Mouse (Mus musculus) hindbrain, embryonic 12.5 days (tissue): ENCODE measurements around the gene Unc80. TPM values are rescaled to one million over a fixed set of nuclear protein-coding genes. Genes with fewer than 3 reads are reported as not detected.

Source experiments
- ATAC-seq: fragments of 200-750 bp; cut with Nextera tagmentation; 2 replicates; pipeline ENCODE4 v1.8.0; 2017; ENCODE audit warnings: moderate TSS enrichment; ENCODE audit not compliant: low FRiP score
- H3K27ac ChIP-seq: fragments of 300-500 bp; sonication (generic); 2 replicates; pipeline ENCODE4 v1.5.1; 2016; ENCODE audit warnings: mild to moderate bottlenecking
- H3K27me3 ChIP-seq: fragments of 300-500 bp; sonication (generic); 2 replicates; pipeline ENCODE4 v1.6.1; 2016; ENCODE audit warnings: mild to moderate bottlenecking
- H3K36me3 ChIP-seq: fragments of 300-500 bp; sonication (generic); 2 replicates; pipeline ENCODE4 v1.6.1; 2016; ENCODE audit warnings: mild to moderate bottlenecking
- H3K4me1 ChIP-seq: fragments of 300-500 bp; sonication (generic); 2 replicates; pipeline ENCODE4 v1.6.1; 2016
- H3K4me2 ChIP-seq: fragments of 300-500 bp; sonication (generic); replicated peaks from 2 replicates; pipeline ENCODE4 v1.6.1; 2016; ENCODE audit warnings: mild to moderate bottlenecking
- H3K4me3 ChIP-seq: fragments of 300-500 bp; sonication (generic); 2 replicates; pipeline ENCODE4 v1.5.1; 2016; ENCODE audit warnings: mild to moderate bottlenecking
- H3K9ac ChIP-seq: fragments of 300-500 bp; sonication (generic); 2 replicates; pipeline ENCODE4 v1.6.1; 2016; ENCODE audit warnings: mild to moderate bottlenecking, moderate library complexity
- H3K9me3 ChIP-seq: fragments of 300-500 bp; sonication (generic); replicated peaks from 2 replicates; pipeline ENCODE4 v1.6.1; 2016; ENCODE audit warnings: mild to moderate bottlenecking
- WGBS: fragments of 180-500 bp; shearing (Covaris S2); methylation state at CpG from one replicate; pipeline ENCODE4 v1.1.7; 2016; 5-methylcytosine and 5-hydroxymethylcytosine counted together
- polyA plus RNA-seq: library from polyadenylated mRNA; unstranded; fragments of >200 nt; fragmentation: Nextera tagmentation; extraction: Ambion mirVana; gene quantifications from 2 replicates; pipeline ENCODE4 v1.2.1, GENCODE M21; 2016

The Unc80 gene
- polyA plus RNA-seq, 1 experiment from 2014 or later: 1.5 TPM

DNA sequence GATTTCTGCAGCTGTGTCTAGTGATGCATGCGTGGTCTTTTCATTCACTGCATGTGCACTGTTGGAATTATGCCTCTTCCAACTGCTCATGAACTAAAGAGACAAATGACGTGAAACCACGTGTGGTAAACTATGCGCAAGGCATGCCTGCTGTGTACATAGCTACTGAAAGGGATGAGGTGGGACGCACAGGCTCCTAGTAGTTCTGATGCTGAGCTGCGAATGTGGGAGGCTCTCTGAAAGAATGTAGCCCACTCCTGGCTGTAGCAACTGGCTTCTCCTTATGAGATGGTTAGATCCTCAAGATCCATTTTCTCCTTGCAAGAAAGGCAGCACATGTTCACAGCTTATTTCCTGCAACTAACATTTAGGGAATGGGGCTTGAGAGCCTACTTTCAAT, 24.9 kb downstream of the Unc80 start:
- H3K27ac ChIP-seq: no peak overlapping the region
- no peaks in the 10 kb centered on the region for H3K27me3 ChIP-seq
- no peak overlapping the region for H3K9ac ChIP-seq
- no peak overlapping the region for H3K4me3 ChIP-seq
- no peak overlapping the region for H3K4me2 ChIP-seq
- H3K9me3 ChIP-seq: no peaks in the 10 kb centered on the region
- no peaks in the 10 kb centered on the region for H3K4me1 ChIP-seq
- ATAC-seq: no peak
- H3K36me3 ChIP-seq: no peaks in the 10 kb centered on the region
- 52% methylated on average over 6 of the region's 6 CpGs for WGBS

DNA sequence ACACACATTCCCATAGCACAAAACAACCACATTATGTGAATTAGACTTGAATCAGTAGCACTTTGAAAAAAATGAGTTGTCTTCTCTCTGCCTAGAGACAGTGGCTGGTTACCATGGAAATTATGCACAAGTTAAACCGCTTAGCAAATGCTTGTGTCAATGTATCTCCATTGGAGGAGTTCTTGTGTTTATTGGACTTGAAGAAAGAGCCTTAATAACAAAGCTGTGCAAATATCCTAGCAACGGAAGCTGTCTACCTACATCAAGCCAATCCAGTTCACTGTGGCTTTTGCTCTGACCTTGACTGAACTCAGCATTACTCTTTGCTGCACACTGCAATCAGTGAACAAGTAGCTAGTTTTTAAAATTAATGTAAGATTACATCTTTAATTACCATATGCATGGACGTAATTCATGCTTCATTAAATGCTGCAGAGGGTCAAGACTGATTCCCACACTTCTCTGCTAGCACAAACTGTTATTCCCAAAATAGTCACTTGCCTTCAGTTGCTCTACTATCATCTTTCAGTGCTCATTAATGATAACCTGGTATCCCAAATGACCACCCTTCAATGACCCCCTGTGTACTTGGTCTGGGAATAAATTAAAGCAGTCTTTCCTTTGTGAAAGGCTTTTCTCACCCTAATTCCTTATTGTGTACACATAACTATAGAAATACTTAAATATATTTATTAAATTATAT, 27.3 kb downstream of the Unc80 start:
- no peaks in the 10 kb centered on the region for H3K9me3 ChIP-seq
- 42% methylated on average over 3 of the region's 3 CpGs for WGBS
- peak; percentile 52; the same call in 1 of the 2 replicates for ATAC-seq
- no peaks in the 10 kb centered on the region for H3K4me1 ChIP-seq
- H3K27ac ChIP-seq: no peak overlapping the region
- no peaks in the 10 kb centered on the region for H3K36me3 ChIP-seq
- H3K4me2 ChIP-seq: no peak overlapping the region
- no peak overlapping the region for H3K9ac ChIP-seq
- H3K4me3 ChIP-seq: no peak overlapping the region
- H3K27me3 ChIP-seq: no peaks in the 10 kb centered on the region

DNA sequence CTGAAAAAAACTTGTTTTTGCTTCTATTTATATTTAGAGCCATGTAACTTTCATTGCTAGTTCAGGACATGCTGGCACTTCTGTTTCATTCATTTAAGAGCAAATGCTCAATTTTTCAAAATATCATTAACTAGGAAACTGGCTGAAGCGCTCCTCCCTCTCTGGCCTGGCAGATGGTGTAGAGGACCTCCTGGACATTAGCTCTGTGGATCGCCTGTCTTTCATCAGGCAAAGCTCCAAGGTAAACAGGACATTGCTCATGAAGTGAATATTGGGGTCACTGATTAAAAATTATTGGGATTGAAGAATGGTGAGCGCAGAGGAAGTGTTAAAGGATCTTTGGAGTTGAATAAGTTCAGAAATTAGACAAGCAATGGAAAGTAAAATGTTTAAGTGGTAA, 82.6 kb downstream of the Unc80 start:
- Histone ChIP-seq H3K4me3 (no peak overlapping the region), H3K9ac (no peak overlapping the region), H3K27ac (no peak overlapping the region), H3K4me1 (no peaks in the 10 kb centered on the region), H3K9me3 (no peaks in the 10 kb centered on the region), H3K4me2 (no peak overlapping the region), H3K36me3 (no peaks in the 10 kb centered on the region), H3K27me3 (no peaks in the 10 kb centered on the region)
- 90% methylated on average over 3 of the region's 3 CpGs for WGBS
- ATAC-seq: no peak

DNA sequence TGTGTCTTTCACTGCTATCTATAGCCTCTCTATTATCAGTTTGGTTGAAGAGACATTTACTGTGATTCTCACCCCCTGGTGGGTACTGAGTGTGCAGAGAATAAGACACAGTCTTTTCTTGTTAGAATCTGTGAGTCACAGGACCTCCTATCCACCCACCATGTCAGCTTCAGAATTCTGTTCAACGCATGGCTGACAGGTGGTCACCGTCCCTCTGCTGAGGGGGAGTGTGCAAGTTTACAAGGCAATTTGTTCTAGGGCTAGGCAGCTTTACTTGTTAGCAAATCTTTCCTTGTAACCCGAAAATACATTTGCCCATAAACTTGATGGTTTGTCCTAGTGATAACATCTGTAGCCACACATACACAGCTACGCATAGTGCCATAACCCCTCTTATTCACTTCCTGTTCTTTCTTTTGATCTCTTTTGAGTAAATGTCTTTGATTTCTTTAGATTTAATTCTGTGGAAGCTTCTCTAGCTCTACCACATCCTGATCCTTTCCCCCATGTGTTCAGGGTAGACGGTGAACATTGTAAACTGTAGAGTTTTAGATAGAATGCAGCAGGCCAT, 84.3 kb downstream of the Unc80 start:
- no peak for ATAC-seq
- Histone ChIP-seq H3K4me1 (no peaks in the 10 kb centered on the region), H3K9ac (no peak overlapping the region), H3K9me3 (no peaks in the 10 kb centered on the region), H3K4me2 (no peak overlapping the region), H3K4me3 (no peak overlapping the region), H3K36me3 (no peaks in the 10 kb centered on the region), H3K27ac (no peak overlapping the region), H3K27me3 (no peaks in the 10 kb centered on the region)
- 67% methylated on average over 5 of the region's 5 CpGs for WGBS

DNA sequence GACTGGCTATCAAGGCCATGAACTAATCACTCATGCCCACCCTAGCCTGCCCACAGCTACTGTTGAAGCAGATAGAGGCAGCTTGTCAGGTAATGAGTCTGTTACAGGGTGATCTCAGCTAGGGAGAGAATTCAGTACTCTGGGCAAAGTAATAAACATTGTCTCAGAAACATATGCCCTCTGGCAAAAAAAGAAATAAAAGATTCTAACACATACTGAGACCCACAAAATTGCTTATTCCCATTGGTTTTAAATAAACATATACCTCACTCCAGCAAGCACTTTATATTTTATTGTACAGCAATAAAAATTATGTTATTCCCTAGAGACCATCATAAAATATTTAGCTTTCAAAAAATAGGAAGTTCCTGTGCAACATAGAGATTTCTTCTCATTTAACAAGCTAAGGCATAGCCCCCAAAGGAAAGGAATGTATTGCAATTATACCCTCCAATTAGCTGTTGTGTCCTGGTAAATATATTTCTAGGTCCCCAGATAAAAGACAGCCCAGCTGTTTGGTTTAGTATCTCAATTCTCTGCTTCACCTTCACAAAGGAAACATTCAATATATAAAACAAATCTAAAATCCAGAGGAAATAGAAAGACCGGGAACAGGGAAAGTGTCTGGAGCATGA, 93.6 kb downstream of the Unc80 start:
- no peak overlapping the region for H3K4me3 ChIP-seq
- H3K9me3 ChIP-seq: no peaks in the 10 kb centered on the region
- H3K27ac ChIP-seq: no peak overlapping the region
- H3K9ac ChIP-seq: no peak overlapping the region
- H3K27me3 ChIP-seq: no peaks in the 10 kb centered on the region
- H3K36me3 ChIP-seq: no peaks in the 10 kb centered on the region
- H3K4me2 ChIP-seq: no peak overlapping the region
- 100% methylated on average over 1 of the region's 1 CpGs for WGBS
- no peak for ATAC-seq
- H3K4me1 ChIP-seq: no peaks in the 10 kb centered on the region

DNA sequence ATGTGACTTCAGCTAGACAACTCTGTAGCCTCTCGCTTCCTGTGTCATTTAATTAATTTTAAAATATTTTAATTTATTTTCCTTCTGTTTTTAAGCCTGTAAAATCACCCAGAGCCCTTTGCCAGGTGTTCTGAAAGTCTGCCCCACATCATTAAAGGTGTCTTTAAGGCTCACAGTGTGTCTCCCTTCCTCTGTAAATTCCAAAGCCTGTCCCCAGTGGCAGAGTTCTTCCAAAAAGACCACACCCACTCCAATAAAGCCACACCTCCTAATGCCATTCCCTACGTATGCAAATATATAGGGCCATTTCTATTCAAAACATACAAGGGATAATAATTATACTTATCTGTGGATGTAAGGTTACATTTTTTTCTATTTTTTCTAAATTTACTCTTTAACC, 94.2 kb downstream of the Unc80 start:
- no peak overlapping the region for H3K9ac ChIP-seq
- no peak for ATAC-seq
- WGBS: 82% methylated on average over 2 of the region's 2 CpGs
- H3K9me3 ChIP-seq: no peaks in the 10 kb centered on the region
- H3K27ac ChIP-seq: no peak overlapping the region
- H3K4me1 ChIP-seq: no peaks in the 10 kb centered on the region
- no peaks in the 10 kb centered on the region for H3K27me3 ChIP-seq
- H3K36me3 ChIP-seq: no peaks in the 10 kb centered on the region
- H3K4me2 ChIP-seq: no peak overlapping the region
- no peak overlapping the region for H3K4me3 ChIP-seq

DNA sequence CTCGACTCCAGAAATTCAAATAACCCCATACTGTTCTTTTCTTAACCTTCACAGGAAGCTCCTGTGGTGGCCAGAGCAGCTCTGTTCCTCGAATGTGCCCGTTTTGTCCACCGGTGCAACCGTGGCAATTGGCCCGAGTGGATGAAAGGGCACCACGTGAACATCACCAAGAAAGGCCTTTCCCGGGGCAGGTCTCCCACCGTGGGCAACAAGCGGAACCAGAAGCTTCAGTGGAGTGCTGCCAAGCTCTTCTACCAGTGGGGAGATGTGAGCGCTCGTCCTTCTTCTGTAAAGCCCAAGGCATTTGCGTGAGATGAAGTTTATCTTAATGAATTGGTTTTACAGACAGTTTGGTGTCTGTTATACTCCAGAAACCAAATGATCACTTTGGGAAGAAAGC, 101.6 kb downstream of the Unc80 start:
- Histone ChIP-seq H3K4me1 (no peaks in the 10 kb centered on the region), H3K9me3 (no peaks in the 10 kb centered on the region), H3K27me3 (no peaks in the 10 kb centered on the region), H3K4me2 (no peak overlapping the region), H3K36me3 (no peaks in the 10 kb centered on the region), H3K9ac (no peak overlapping the region), H3K4me3 (no peak overlapping the region), H3K27ac (no peak overlapping the region)
- WGBS: 73% methylated on average over 13 of the region's 13 CpGs
- ATAC-seq: no peak

DNA sequence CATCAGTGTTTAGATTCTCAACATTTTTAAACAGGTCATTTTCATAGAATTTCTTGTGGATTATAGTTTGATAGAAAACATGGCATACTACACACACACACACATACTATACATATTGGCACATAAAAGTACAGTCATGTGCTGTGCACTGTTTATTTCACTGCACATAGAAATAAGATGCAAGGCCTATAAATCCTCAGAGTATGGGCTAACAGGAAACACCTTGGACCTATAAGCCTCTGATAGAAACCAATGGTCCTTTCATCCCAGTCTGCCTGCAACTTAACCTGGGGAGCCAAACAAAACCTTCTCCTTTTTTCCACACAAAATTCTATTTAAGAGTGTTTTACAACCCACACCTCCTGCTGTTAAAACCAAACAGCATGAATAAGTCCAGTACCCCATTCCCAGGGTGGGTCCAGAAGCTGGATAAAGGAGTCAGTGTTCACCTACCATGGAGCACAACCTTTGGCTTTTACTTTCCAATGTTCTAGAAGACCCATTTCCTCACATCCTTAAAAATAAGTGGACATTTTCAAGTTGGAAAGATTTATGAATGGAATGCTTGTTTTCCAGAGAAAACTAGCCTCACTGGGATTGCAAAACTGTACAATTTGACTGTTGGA, 129.1 kb downstream of the Unc80 start:
- H3K9ac ChIP-seq: no peak overlapping the region
- no peaks in the 10 kb centered on the region for H3K36me3 ChIP-seq
- no peaks in the 10 kb centered on the region for H3K4me1 ChIP-seq
- H3K4me2 ChIP-seq: no peak overlapping the region
- H3K27me3 ChIP-seq: no peaks in the 10 kb centered on the region
- H3K9me3 ChIP-seq: no peaks in the 10 kb centered on the region
- no peak overlapping the region for H3K4me3 ChIP-seq
- no peak for ATAC-seq
- no peak overlapping the region for H3K27ac ChIP-seq

DNA sequence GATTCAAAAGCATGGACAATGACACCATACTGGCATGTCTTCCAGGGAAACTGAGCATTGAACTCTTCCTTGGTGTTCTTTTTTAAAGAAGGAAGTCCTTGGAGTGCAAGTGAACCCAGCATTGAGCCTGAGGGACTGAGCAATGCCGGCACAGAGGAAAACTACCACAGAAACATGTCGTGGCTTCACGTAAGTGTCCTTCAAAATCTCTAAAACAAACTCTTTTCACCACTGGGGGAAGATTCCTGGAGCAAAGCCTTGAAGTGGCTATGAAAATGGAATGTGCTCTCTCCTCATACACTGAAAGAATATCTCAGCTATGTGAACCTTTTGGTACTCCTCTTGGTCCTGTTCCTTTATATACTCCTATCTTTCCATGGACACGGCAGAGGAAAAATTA, 140.1 kb downstream of the Unc80 start:
- Histone ChIP-seq H3K27ac (no peak overlapping the region), H3K4me1 (no peaks in the 10 kb centered on the region), H3K9me3 (no peaks in the 10 kb centered on the region), H3K4me2 (no peak overlapping the region), H3K36me3 (no peaks in the 10 kb centered on the region), H3K27me3 (no peaks in the 10 kb centered on the region), H3K4me3 (no peak overlapping the region), H3K9ac (no peak overlapping the region)
- 88% methylated on average over 4 of the region's 4 CpGs for WGBS
- ATAC-seq: no peak

DNA sequence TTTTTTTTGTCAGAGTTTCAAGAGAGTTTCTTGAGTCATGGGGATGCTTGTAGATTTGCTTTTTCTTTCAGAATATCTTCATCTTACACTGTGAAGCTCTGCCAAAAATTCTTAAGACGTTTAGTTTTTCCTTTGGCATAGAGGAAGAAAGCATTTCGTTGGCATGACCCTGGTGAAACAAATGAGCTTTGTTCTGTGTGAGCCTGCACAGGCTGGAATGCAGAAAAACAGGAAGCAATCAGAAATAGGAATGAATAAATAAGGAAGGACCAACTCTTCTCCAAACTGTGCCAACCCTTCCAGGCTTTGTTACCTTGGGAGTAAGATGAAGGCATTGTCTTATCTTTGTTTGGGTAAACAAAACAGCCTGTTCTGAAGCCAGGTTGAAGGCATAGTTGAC, 149.0 kb downstream of the Unc80 start:
- no peak overlapping the region for H3K4me3 ChIP-seq
- no peak overlapping the region for H3K9ac ChIP-seq
- no peak overlapping the region for H3K4me2 ChIP-seq
- ATAC-seq: no peak
- H3K9me3 ChIP-seq: no peaks in the 10 kb centered on the region
- no peak overlapping the region for H3K27ac ChIP-seq
- 55% methylated on average over 2 of the region's 2 CpGs for WGBS
- no peaks in the 10 kb centered on the region for H3K4me1 ChIP-seq
- H3K27me3 ChIP-seq: no peaks in the 10 kb centered on the region
- no peaks in the 10 kb centered on the region for H3K36me3 ChIP-seq

DNA sequence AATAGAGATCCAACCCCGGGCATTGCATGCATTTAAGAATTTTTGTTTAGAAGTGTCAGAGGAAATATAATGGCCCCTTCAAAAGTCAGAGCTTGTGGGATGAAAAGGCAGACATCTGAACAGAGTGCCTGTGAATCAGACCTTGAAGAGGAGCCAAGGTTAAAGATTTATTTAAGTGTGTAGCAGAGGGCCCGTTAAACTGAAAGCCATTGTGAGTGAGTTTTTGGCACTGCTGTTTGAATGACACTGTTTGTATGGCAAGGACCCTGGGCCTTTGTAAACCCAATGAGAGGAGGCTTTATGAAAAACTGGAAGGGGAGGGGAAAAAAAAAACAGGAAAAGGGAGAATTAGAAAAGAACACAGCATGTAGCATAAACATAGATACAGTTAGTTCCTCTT, 170.0 kb downstream of the Unc80 start:
- no peak overlapping the region for H3K4me3 ChIP-seq
- H3K4me1 ChIP-seq: no peaks in the 10 kb centered on the region
- no peak for ATAC-seq
- H3K36me3 ChIP-seq: no peaks in the 10 kb centered on the region
- H3K27me3 ChIP-seq: no peaks in the 10 kb centered on the region
- no peak overlapping the region for H3K4me2 ChIP-seq
- H3K9ac ChIP-seq: no peak overlapping the region
- 52% methylated on average over 2 of the region's 2 CpGs for WGBS
- H3K27ac ChIP-seq: no peak overlapping the region
- H3K9me3 ChIP-seq: no peaks in the 10 kb centered on the region

DNA sequence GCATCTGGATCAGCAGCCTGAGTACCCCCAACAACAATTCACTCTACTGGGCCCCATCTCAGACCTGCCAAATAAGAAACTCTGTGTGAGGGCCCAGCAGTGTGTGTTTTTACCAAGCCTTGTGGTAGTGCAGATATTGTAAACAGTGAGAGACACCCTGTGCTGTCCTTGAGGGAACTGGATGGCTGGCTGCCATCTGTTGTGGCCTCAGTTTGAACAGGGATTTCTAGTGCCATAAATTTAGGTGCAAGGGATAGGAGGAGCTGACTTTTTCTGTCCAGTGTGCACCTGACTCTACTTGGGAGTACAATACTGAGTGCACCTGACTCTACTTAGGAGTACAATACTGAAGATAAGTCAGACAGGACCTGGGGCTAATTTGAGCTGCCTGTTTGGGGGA, 178.7 kb downstream of the Unc80 start:
- H3K4me2 ChIP-seq: no peak overlapping the region
- no peaks in the 10 kb centered on the region for H3K27me3 ChIP-seq
- H3K4me3 ChIP-seq: no peak overlapping the region
- H3K9me3 ChIP-seq: no peaks in the 10 kb centered on the region
- H3K27ac ChIP-seq: no peak overlapping the region
- H3K4me1 ChIP-seq: no peaks in the 10 kb centered on the region
- H3K9ac ChIP-seq: no peak overlapping the region
- no peak for ATAC-seq
- no peaks in the 10 kb centered on the region for H3K36me3 ChIP-seq

DNA sequence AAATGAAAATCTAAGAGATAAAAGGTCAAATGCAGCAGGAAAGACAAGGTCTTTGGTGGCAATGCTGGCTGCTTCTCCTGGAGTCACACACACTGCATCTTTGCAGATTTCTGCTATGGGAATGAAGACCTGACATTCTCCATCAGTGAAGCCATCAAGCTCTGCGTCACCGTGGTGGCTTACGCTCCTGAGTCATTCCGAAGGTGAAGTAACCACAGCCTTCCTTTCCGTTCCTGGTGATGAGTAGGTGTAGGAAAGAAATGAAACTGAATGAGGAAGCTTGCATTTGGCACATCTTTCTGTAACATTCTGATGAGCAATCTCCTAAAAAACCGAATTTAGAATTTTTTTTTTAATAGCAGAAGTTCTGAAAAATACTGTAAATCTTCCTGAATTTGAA, 181.4 kb downstream of the Unc80 start:
- WGBS: 88% methylated on average over 6 of the region's 6 CpGs

More for the DNA sequence above, 181.4 kb downstream of the Unc80 start:
- Histone ChIP-seq H3K9ac (no peak overlapping the region), H3K4me2 (no peak overlapping the region), H3K36me3 (no peaks in the 10 kb centered on the region), H3K9me3 (no peaks in the 10 kb centered on the region), H3K4me3 (no peak overlapping the region), H3K27ac (no peak overlapping the region), H3K4me1 (peaks cover 2% of the 10 kb centered on the region; the same call in 1 of the 2 replicates), H3K27me3 (no peaks in the 10 kb centered on the region)
- no peak for ATAC-seq
